Mouse (Mus musculus): ENCODE measurements around the gene Ctnna3.

- TF ChIP-seq POLR2A (IDR thresholded peaks at IDR 0.05; ENCODE audit: insufficient read length, low read depth) (no peak), E2F4 (IDR thresholded peaks at IDR 0.05; ENCODE audit: insufficient read depth) (no peak), POLR2AphosphoS2 (IDR thresholded peaks at IDR 0.05; ENCODE audit: insufficient read length, low read depth) (no peak), MYOG (IDR thresholded peaks at IDR 0.05; ENCODE audit: control insufficient read depth in 1 of 3, insufficient read depth in 1 of 3, insufficient read length in 2 of 3, low read depth in 2 of 3) (no peak), MYOD1 (IDR thresholded peaks at IDR 0.05; ENCODE audit: control insufficient read depth in 1 of 3, insufficient read length in 2 of 3, low read depth in 2 of 3) (no peak), USF1 (IDR thresholded peaks at IDR 0.05; ENCODE audit: low read depth) (no peak), TCF12 (IDR thresholded peaks at IDR 0.05; ENCODE audit: insufficient read depth, poor library complexity, severe bottlenecking) (no peak), MAX (IDR thresholded peaks at IDR 0.05; ENCODE audit: low read depth) (no peak), CEBPB (IDR thresholded peaks at IDR 0.05; ENCODE audit: insufficient read depth, poor library complexity, severe bottlenecking) (no peak), TCF3 (IDR thresholded peaks at IDR 0.05; ENCODE audit: insufficient read length, low read depth) (no peak), SRF (IDR thresholded peaks at IDR 0.05; ENCODE audit: control insufficient read depth, insufficient read length, low read depth) (no peak)
Measured at GRCm38 (mm10) chr10:64001531-64001930, 571.6 kb downstream of the Ctnna3 start.

Measured in myocyte (in vitro differentiated cells).